Mouse (Mus musculus) hindbrain, embryonic 11.5 days (tissue): Measurements from ENCODE around the gene Medag. TPM values are rescaled to one million over a fixed set of nuclear protein-coding genes. Genes with fewer than 3 reads are reported as not detected.

Experiments used
- ATAC-seq: fragments of 200-750 bp; cut with Nextera tagmentation; 2 replicates; pipeline ENCODE4 v1.8.0; 2017; ENCODE audit warnings: mild to moderate bottlenecking, moderate TSS enrichment, moderate library complexity; ENCODE audit not compliant: low FRiP score
- DNase-seq: peaks from one replicate; pipeline ENCODE4 v3.0.0-alpha.2; 2015; ENCODE audit warnings: low spot score
- H3K27ac ChIP-seq: fragments of 300-500 bp; sonication (generic); 2 replicates; pipeline ENCODE4 v1.5.1; 2014; ENCODE audit warnings: mild to moderate bottlenecking, low read depth, low read length
- H3K27me3 ChIP-seq: fragments of 300-500 bp; sonication (generic); 2 replicates; pipeline ENCODE4 v1.6.1; 2014; ENCODE audit warnings: mild to moderate bottlenecking, low read length, moderate library complexity, mixed read lengths; ENCODE audit not compliant: control insufficient read depth, insufficient read depth
- H3K36me3 ChIP-seq: fragments of 300-500 bp; sonication (generic); 2 replicates; pipeline ENCODE4 v1.6.1; 2014; ENCODE audit warnings: mild to moderate bottlenecking, low read length, moderate library complexity, mixed read lengths; ENCODE audit not compliant: control insufficient read depth, insufficient read depth
- H3K4me1 ChIP-seq: fragments of 300-500 bp; sonication (generic); replicated peaks from 2 replicates; pipeline ENCODE4 v1.6.1; 2014; ENCODE audit warnings: low read length, mixed read lengths; ENCODE audit not compliant: control insufficient read depth, insufficient read depth
- H3K4me2 ChIP-seq: fragments of 300-500 bp; sonication (generic); replicated peaks from 2 replicates; pipeline ENCODE4 v1.6.1; 2014; ENCODE audit warnings: mild to moderate bottlenecking, low read depth, low read length
- H3K4me3 ChIP-seq: fragments of 300-500 bp; sonication (generic); 2 replicates; pipeline ENCODE4 v1.5.1; 2014; ENCODE audit warnings: low read depth, low read length
- H3K9ac ChIP-seq: fragments of 300-500 bp; sonication (generic); 2 replicates; pipeline ENCODE4 v1.6.1; 2014; ENCODE audit warnings: low read depth, low read length
- H3K9me3 ChIP-seq: fragments of 300-500 bp; sonication (generic); 2 replicates; pipeline ENCODE4 v1.6.1; 2016; ENCODE audit warnings: low read length; ENCODE audit not compliant: control insufficient read depth
- WGBS: fragments of 180-500 bp; shearing (Covaris S2); extraction: QIAGEN DNeasy Blood & Tissue Kit; methylation state at CpG from one replicate; pipeline ENCODE4 v1.1.7; 2014; 5-methylcytosine and 5-hydroxymethylcytosine counted together
- polyA plus RNA-seq: library from polyadenylated mRNA; unstranded; fragments of >200 nt; fragmentation: Nextera tagmentation; extraction: Ambion mirVana; gene quantifications from 2 replicates; pipeline ENCODE4 v1.2.1, GENCODE M21; 2014

The Medag gene
- polyA plus RNA-seq, 1 experiment from 2014 or later, result 0.25 TPM

GRCm38 (mm10) chr5:149429541-149429940 is 18.0 kb downstream of the Medag start:
- DNase-seq (no peak), ATAC-seq (no peak)
- H3K9me3 ChIP-seq, result no peaks in the 10 kb centered on the region
- WGBS, result 85% methylated on average over 4 of the region's 4 CpGs
- H3K4me2 ChIP-seq, result no peak overlapping the region
- no peak overlapping the region for H3K9ac ChIP-seq
- H3K36me3 ChIP-seq, result no peaks in the 10 kb centered on the region
- no peaks in the 10 kb centered on the region for H3K27me3 ChIP-seq
- H3K27ac ChIP-seq, result no peak overlapping the region
- peaks cover 2% of the 10 kb centered on the region for H3K4me1 ChIP-seq
- H3K4me3 ChIP-seq, result no peak overlapping the region

- H3K4me1 ChIP-seq, result peaks cover 2% of the 10 kb centered on the region
- ATAC-seq (no peak), DNase-seq (no peak)
- H3K36me3 ChIP-seq, result no peaks in the 10 kb centered on the region
- H3K9ac ChIP-seq, result no peak overlapping the region
- no peak overlapping the region for H3K27ac ChIP-seq
- H3K27me3 ChIP-seq, result no peaks in the 10 kb centered on the region
- no peak overlapping the region for H3K4me2 ChIP-seq
- no peaks in the 10 kb centered on the region for H3K9me3 ChIP-seq
- no peak overlapping the region for H3K4me3 ChIP-seq
- 87% methylated on average over 3 of the region's 3 CpGs for WGBS
These were observed 19.4 kb downstream of the Medag start for GRCm38 (mm10) chr5:149430943-149431342.

GRCm38 (mm10) chr5:149433618-149434017 is 22.1 kb downstream of the Medag start:
- no peak for DNase-seq
- no peak for ATAC-seq
- H3K27me3 ChIP-seq, result no peaks in the 10 kb centered on the region
- peaks cover 1% of the 10 kb centered on the region for H3K4me1 ChIP-seq
- H3K36me3 ChIP-seq, result no peaks in the 10 kb centered on the region
- no peak overlapping the region for H3K27ac ChIP-seq
- H3K4me3 ChIP-seq, result no peak overlapping the region
- H3K9ac ChIP-seq, result no peak overlapping the region
- no peak overlapping the region for H3K4me2 ChIP-seq
- H3K9me3 ChIP-seq, result no peaks in the 10 kb centered on the region
- 68% methylated on average over 7 of the region's 7 CpGs for WGBS

DNA sequence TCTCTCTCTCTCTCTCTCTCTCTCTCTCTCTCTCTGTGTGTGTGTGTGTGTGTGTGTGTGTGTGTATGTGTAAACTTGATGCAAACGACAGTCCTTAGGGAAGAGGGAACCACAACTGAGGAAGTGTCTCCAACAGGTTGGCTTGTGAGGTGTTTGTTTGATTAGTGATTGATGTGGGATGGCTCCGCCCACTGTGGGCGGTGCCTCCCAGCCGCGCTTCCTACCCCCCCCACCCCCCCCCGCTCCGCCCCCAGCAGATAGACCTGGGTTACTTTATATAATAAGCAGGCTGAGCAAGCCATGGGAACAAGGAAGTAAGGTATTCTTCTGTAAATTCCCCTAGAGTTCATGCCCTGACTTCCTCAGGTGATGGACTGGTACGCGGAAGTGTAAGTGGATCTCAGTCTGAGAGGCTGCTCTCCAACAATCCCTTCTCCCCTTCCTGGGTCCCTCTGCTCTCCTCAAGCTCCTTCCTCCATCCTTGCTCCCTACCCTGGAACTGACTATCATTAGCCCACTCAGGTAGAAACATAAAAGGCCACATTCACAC is 22.7 kb downstream of the Medag start:
- 28% methylated on average over 9 of the region's 9 CpGs for WGBS
- Histone ChIP-seq H3K4me2 (no peak overlapping the region), H3K4me3 (no peak overlapping the region)

GRCm38 (mm10) chr5:149436541-149436940 is 25.0 kb downstream of the Medag start:
- Histone ChIP-seq H3K4me1 (peaks cover 7% of the 10 kb centered on the region; the same call in 1 of the 2 replicates), H3K4me3 (no peak overlapping the region), H3K27ac (no peak overlapping the region), H3K9me3 (no peaks in the 10 kb centered on the region), H3K27me3 (no peaks in the 10 kb centered on the region), H3K9ac (no peak overlapping the region), H3K4me2 (no peak overlapping the region), H3K36me3 (no peaks in the 10 kb centered on the region)
- DNase-seq (no peak), ATAC-seq (no peak)
- WGBS, result 88% methylated on average over 3 of the region's 3 CpGs

More for the DNA sequence above, 22.7 kb downstream of the Medag start:
- ATAC-seq (no peak), DNase-seq (no peak)
- Histone ChIP-seq H3K4me1 (0 out of 2 replicates have a peak, but pooled peaks cover 4% of the 10 kb centered on the region), H3K27ac (no peak overlapping the region), H3K36me3 (no peaks in the 10 kb centered on the region), H3K27me3 (no peaks in the 10 kb centered on the region), H3K9ac (no peak overlapping the region), H3K9me3 (no peaks in the 10 kb centered on the region)

DNA sequence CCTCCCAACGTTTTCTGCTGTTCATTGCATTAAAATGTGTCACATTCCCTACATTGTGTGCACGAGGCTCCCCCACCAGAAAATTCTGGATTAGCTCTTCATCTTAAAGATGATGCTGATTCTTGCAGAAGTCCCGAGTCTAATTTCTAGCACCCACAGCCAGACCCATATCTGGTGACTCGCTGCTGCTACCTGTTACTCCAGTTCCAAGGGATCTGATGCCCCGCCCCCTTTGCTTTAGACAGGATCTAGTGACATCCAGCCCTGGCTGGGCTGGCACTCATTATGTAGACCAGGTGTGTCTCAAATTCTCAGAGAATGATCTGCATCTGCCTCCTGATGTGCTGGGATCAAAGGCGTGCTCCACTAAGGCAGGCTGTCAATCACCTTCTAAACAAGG is 25.6 kb downstream of the Medag start:
- 80% methylated on average over 6 of the region's 6 CpGs for WGBS
- DNase-seq (no peak), ATAC-seq (no peak)
- Histone ChIP-seq H3K4me1 (peaks cover 7% of the 10 kb centered on the region; the same call in 1 of the 2 replicates), H3K27me3 (no peaks in the 10 kb centered on the region), H3K36me3 (no peaks in the 10 kb centered on the region), H3K4me2 (no peak overlapping the region), H3K27ac (no peak overlapping the region), H3K4me3 (no peak overlapping the region), H3K9ac (no peak overlapping the region), H3K9me3 (no peaks in the 10 kb centered on the region)

- H3K9ac ChIP-seq, result peak within 1 kb of the TSS; percentile 63
- H3K27ac ChIP-seq, result peak within 1 kb of the TSS; percentile 93
- H3K4me3 ChIP-seq, result peak within 1 kb of the TSS; percentile 32
- WGBS, result under 1% methylated on average over 25 of the region's 25 CpGs
- H3K27me3 ChIP-seq, result no peaks in the 10 kb centered on the region
- H3K36me3 ChIP-seq, result no peaks in the 10 kb centered on the region
- H3K9me3 ChIP-seq, result no peaks in the 10 kb centered on the region
- peaks cover 7% of the 10 kb centered on the region; the same call in 1 of the 2 replicates for H3K4me1 ChIP-seq
- DNase-seq (peak; percentile 95), ATAC-seq (peak; percentile 95)
- peak within 1 kb of the TSS; percentile 66 for H3K4me2 ChIP-seq
These were observed 28.1 kb downstream of the Medag start, which contains the start of gene Tex26 for GRCm38 (mm10) chr5:149439531-149440179. Gene Tex26, plus strand, starts transcription at chr5:149439660.

- H3K4me1 ChIP-seq, result peaks cover 7% of the 10 kb centered on the region; the same call in 1 of the 2 replicates
- peak overlapping the region; percentile 66 for H3K4me2 ChIP-seq
- peak overlapping the region; percentile 32 for H3K4me3 ChIP-seq
- no peaks in the 10 kb centered on the region for H3K36me3 ChIP-seq
- no peaks in the 10 kb centered on the region for H3K27me3 ChIP-seq
- H3K9me3 ChIP-seq, result no peaks in the 10 kb centered on the region
- peak overlapping the region; percentile 93 for H3K27ac ChIP-seq
- peak; percentile 77 for DNase-seq
- ATAC-seq, result peak; percentile 89
- WGBS, result under 1% methylated on average over 18 of the region's 18 CpGs
- peak overlapping the region; percentile 63 for H3K9ac ChIP-seq
These were observed 28.6 kb downstream of the Medag start for GRCm38 (mm10) chr5:149440180-149440573.
